Mouse (Mus musculus) embryonic stem cell, embryonic (primary cell): ENCODE measurements around the gene Col6a1.

Experiments
- CTCF ChIA-PET, 4 experiments: fragments of 300-600 bp in 2 of 4; fragments of 350-600 bp in 2 of 4; sonication (Branson Sonifier 250); formaldehyde crosslinking; loops; one replicate each; lab custom pipeline; 2022; ENCODE audit warnings: inconsistent platforms in 2 of 4; lab: Charles Lee
- POLR2A ChIA-PET, 4 experiments: fragments of 300-600 bp in 2 of 4; fragments of 350-600 bp in 2 of 4; sonication (Branson Sonifier 250); formaldehyde crosslinking; loops; one replicate each; lab custom pipeline; 2022; ENCODE audit warnings: antibody characterized with exemption in 4 of 4, inconsistent platforms in 1 of 4; lab: Charles Lee

Col6a1 gene

GRCm38 (mm10) chr10:76729631-76730620, 4.0 kb upstream of the Col6a1 start:
- CTCF ChIA-PET = interaction anchor here in 3 of 4 experiments (0.8 to 2.6 kb wide), 7 partner anchors 107 to 403 kb away, joined by 3 to 18 read pairs (median 8); partner anchors contain the start of gene Col6a2 (in 2 of the 3)
- POLR2A ChIA-PET = no interaction called here

- ChIA-PET CTCF (interaction anchor here in 3 of 4 experiments (0.6 to 2.7 kb wide), 29 partner anchors 8 to 608 kb away, joined by 3 to 18 read pairs (median 4); partner anchors contain the start of gene Col6a2 (in 3 of the 3)), POLR2A (interaction anchor here in 2 of 4 experiments (0.6 to 1.4 kb wide), 11 partner anchors 10 to 383 kb away, joined by 3 to 4 read pairs (median 3); partner anchors contain the start of genes Col6a2 (in 1 of the 2), Dip2a (in 1 of the 2) and Lss (in 1 of the 2))
Measured at GRCm38 (mm10) chr10:76728369-76728768, 2.4 kb upstream of the Col6a1 start.

GRCm38 (mm10) chr10:76727301-76727700, 1.3 kb upstream of the Col6a1 start:
- ChIA-PET POLR2A (no interaction called here), CTCF (interaction anchor here in 3 of 4 experiments (0.6 to 2.7 kb wide), 7 partner anchors 104 to 688 kb away, joined by 3 to 18 read pairs (median 4); partner anchors contain the start of gene Col6a2 (in 1 of the 3))

GRCm38 (mm10) chr10:76726866-76727265, 898 bp upstream of the Col6a1 start:
- CTCF ChIA-PET = interaction anchor here in 2 of 4 experiments (0.6 to 2.7 kb wide), 2 partner anchors 103 to 688 kb away, joined by 4 to 18 read pairs; partner anchors contain the start of gene Col6a2 (in 1 of the 2)
- POLR2A ChIA-PET = no interaction called here

- POLR2A ChIA-PET = interaction anchor here in 1 of 4 experiments (1.5 to 2.9 kb wide), 2 partner anchors 12 to 59 kb away, joined by 3 to 11 read pairs; no protein-coding TSS in a partner anchor
- CTCF ChIA-PET = interaction anchor here in 2 of 4 experiments (0.6 to 1.2 kb wide), 4 partner anchors 8 to 607 kb away, joined by 3 to 5 read pairs (median 4); no protein-coding TSS in a partner anchor
Measured at GRCm38 (mm10) chr10:76725097-76725496, 871 bp downstream of the Col6a1 start.

GRCm38 (mm10) chr10:76724231-76724736, 1.7 kb downstream of the Col6a1 start:
- CTCF ChIA-PET = interaction anchor here in 1 of 4 experiments (1.0 to 1.3 kb wide), 3 partner anchors 9 to 315 kb away, joined by 3 to 5 read pairs (median 3); partner anchors contain the start of gene Col6a2

GRCm38 (mm10) chr10:76722751-76723450, 3.1 kb downstream of the Col6a1 start:
- ChIA-PET CTCF (interaction anchor here in 3 of 4 experiments (0.5 to 1.3 kb wide), 4 partner anchors 10 to 994 kb away, joined by 3 to 5 read pairs (median 4); no protein-coding TSS in a partner anchor), POLR2A (interaction anchor here in 2 of 4 experiments (0.5 to 2.9 kb wide), 7 partner anchors 9 to 787 kb away, joined by 3 to 11 read pairs (median 4); partner anchors contain the start of gene Col6a2 (in 1 of the 2))

More at GRCm38 (mm10) chr10:76724231-76724736, 1.7 kb downstream of the Col6a1 start:
- POLR2A ChIA-PET = interaction anchor here in 2 of 4 experiments (0.7 to 2.9 kb wide), 4 partner anchors 9 to 110 kb away, joined by 3 to 11 read pairs (median 4); no protein-coding TSS in a partner anchor

- ChIA-PET POLR2A (no interaction called here), CTCF (no interaction called here)
Measured at GRCm38 (mm10) chr10:76721746-76722145, 4.2 kb downstream of the Col6a1 start.

GRCm38 (mm10) chr10:76721216-76721615, 4.8 kb downstream of the Col6a1 start:
- ChIA-PET POLR2A (no interaction called here), CTCF (no interaction called here)

GRCm38 (mm10) chr10:76717631-76718030, 8.3 kb downstream of the Col6a1 start:
- CTCF ChIA-PET = no interaction called here
- POLR2A ChIA-PET = no interaction called here

GRCm38 (mm10) chr10:76717026-76717425, 8.9 kb downstream of the Col6a1 start:
- ChIA-PET POLR2A (no interaction called here), CTCF (no interaction called here)

- ChIA-PET POLR2A (no interaction called here), CTCF (interaction anchor here in 1 of 4 experiments (0.6 kb wide), 1 partner anchor 235 kb away, joined by 6 read pairs; no protein-coding TSS in a partner anchor)
Measured at GRCm38 (mm10) chr10:76714303-76714702, 11.7 kb downstream of the Col6a1 start.

GRCm38 (mm10) chr10:76712500-76712899, 13.5 kb downstream of the Col6a1 start:
- CTCF ChIA-PET = interaction anchor here in 1 of 4 experiments (0.6 kb wide), 1 partner anchor 11 kb away, joined by 4 read pairs; no protein-coding TSS in a partner anchor
- POLR2A ChIA-PET = interaction anchor here in 2 of 4 experiments (0.6 to 1.2 kb wide), 3 partner anchors 13 to 236 kb away, joined by 3 read pairs; partner anchors contain the start of gene Col6a1 (in 1 of the 2)

- ChIA-PET POLR2A (interaction anchor here in 1 of 4 experiments (0.5 to 1.2 kb wide), 2 partner anchors 17 to 198 kb away, joined by 3 to 5 read pairs; no protein-coding TSS in a partner anchor), CTCF (interaction anchor here in 1 of 4 experiments (0.6 to 0.7 kb wide), 2 partner anchors 65 to 238 kb away, joined by 3 to 7 read pairs; no protein-coding TSS in a partner anchor)
Measured at GRCm38 (mm10) chr10:76711331-76711730, 14.6 kb downstream of the Col6a1 start.

- ChIA-PET CTCF (no interaction called here), POLR2A (no interaction called here)
Measured at GRCm38 (mm10) chr10:76708465-76708864, 17.5 kb downstream of the Col6a1 start.

- ChIA-PET POLR2A (no interaction called here), CTCF (no interaction called here)
Measured at GRCm38 (mm10) chr10:76707584-76707983, 18.4 kb downstream of the Col6a1 start.

- CTCF ChIA-PET = no interaction called here
- POLR2A ChIA-PET = no interaction called here
Measured at GRCm38 (mm10) chr10:76707001-76707400, 19.0 kb downstream of the Col6a1 start.

- POLR2A ChIA-PET = no interaction called here
Measured at GRCm38 (mm10) chr10:76704358-76704757, 21.6 kb downstream of the Col6a1 start.

More at GRCm38 (mm10) chr10:76704358-76704757, 21.6 kb downstream of the Col6a1 start:
- CTCF ChIA-PET = no interaction called here
